Mouse (Mus musculus) testis, adult 2 months (tissue): ENCODE measurements around the gene Lamb1. TPM values are rescaled to one million over a fixed set of nuclear protein-coding genes. Genes with fewer than 3 reads are reported as not detected.

Source experiments
- H3K27ac ChIP-seq: fragments of 200-500 bp; 2 replicates; pipeline ENCODE4 v1.5.1; 2012; ENCODE audit warnings: low read depth, low read length; ENCODE audit not compliant: control insufficient read depth, insufficient read depth
- H3K27me3 ChIP-seq: fragments of 200-500 bp; 2 replicates; pipeline ENCODE4 v1.6.1; 2012; ENCODE audit warnings: mild to moderate bottlenecking, low read length, moderate library complexity; ENCODE audit not compliant: control insufficient read depth, insufficient read depth
- H3K36me3 ChIP-seq: fragments of 200-500 bp; 2 replicates; pipeline ENCODE4 v1.6.1; 2012; ENCODE audit warnings: mild to moderate bottlenecking, low read length; ENCODE audit not compliant: control insufficient read depth, insufficient read depth
- H3K4me1 ChIP-seq: fragments of 200-500 bp; 2 replicates; pipeline ENCODE4 v1.6.1; 2012; ENCODE audit warnings: low read length; ENCODE audit not compliant: control insufficient read depth, insufficient read depth
- H3K4me3 ChIP-seq: fragments of 200-500 bp; 2 replicates; pipeline ENCODE4 v1.5.1; 2012; ENCODE audit warnings: low read depth, mild to moderate bottlenecking, low read length, moderate library complexity, mixed read lengths; ENCODE audit not compliant: control insufficient read depth
- CTCF ChIP-seq: fragments of 200-500 bp; IDR thresholded peaks from 2 replicates; pipeline ENCODE4 v1.5.1; 2012; ENCODE audit warnings: low read depth, mild to moderate bottlenecking, inconsistent platforms, low read length, moderate library complexity; ENCODE audit not compliant: control insufficient read depth, insufficient read depth, insufficient replicate concordance
- POLR2A ChIP-seq: fragments of 200-500 bp; IDR thresholded peaks from 2 replicates; pipeline ENCODE4 v1.6.1; 2012; ENCODE audit warnings: low read depth, mild to moderate bottlenecking, inconsistent platforms, low read length, moderate library complexity; ENCODE audit not compliant: control insufficient read depth
- polyA plus RNA-seq: library from polyadenylated mRNA; depleted of rRNA; stranded (reverse); fragments of >200 nt; gene quantifications from 2 replicates; pipeline ENCODE4 v1.2.3, GENCODE M21; 2012

Lamb1 gene
- polyA plus RNA-seq, 1 experiment = 3.8 TPM

DNA sequence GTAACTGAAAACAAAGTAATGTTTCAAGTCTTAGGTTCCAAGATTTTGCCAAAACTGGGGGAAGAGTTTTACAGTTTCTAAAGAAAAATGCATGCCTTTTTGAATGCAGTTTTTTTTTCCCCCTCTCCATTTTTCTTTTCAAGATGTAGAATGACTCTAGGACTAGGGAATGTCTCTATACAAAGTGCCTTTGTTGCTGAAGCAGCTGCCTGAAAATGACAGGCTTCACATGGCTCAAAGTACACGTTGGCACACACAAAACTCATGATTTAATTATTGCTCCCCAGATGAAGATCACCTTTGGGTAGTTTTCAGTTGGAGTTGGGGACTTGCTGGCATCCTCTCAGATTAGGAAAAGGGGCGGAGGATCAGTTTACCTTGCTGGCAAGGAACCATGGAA lies 7.8 kb downstream of the Lamb1 start:
- H3K36me3 ChIP-seq = no peaks in the 10 kb centered on the region
- no peaks in the 10 kb centered on the region for H3K27me3 ChIP-seq
- TF ChIP-seq CTCF (no peak), POLR2A (no peak)
- no peak overlapping the region for H3K27ac ChIP-seq
- H3K4me1 ChIP-seq = no peaks in the 10 kb centered on the region; the same call in 1 of the 2 replicates
- H3K4me3 ChIP-seq = no peak overlapping the region

DNA sequence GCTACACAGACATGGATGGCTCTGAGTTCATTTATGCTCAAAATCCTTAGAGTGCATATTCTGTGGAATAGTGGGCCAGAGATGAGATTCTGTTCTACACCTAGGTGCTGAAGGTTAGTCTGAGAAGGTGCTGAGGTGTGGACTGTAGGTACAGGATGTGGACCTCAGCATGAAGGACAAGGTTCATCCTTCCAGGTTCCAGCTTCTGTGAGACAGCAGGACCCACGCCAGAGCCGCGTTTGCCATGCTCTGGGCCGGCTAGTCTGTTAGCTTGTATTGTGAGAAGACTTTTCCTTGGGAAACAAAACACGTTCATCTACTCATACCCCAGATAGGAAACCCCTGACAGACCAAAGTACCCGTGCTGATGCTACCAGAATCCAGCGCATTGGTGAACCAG lies 8.6 kb downstream of the Lamb1 start:
- no peaks in the 10 kb centered on the region for H3K27me3 ChIP-seq

DNA sequence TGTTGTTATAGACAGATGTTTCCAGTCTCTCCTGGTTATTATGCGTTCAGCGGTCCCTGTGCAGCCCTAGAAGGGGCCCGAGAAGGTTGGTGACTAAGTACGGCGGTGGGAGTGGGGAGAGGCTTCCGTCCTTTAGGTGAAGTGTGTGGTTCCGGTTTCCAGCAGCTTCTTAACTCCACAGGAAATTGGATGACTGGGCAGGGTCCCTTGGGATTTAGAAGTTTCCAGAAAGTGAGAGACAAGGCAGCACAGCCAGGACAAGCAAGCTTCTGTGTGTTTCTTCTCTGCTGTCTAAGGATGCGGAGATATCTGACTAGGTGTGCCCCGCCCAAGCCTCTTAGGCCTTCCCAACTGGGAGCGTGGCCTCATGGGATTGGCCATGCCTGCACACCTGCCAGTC lies 10.4 kb downstream of the Lamb1 start:
- no peaks in the 10 kb centered on the region for H3K36me3 ChIP-seq
- no peak overlapping the region; the same call in 1 of the 2 replicates for H3K27ac ChIP-seq
- TF ChIP-seq POLR2A = no peak
- no peak for TF ChIP-seq CTCF

More for the DNA sequence above, 8.6 kb downstream of the Lamb1 start:
- no peak overlapping the region for H3K27ac ChIP-seq
- H3K36me3 ChIP-seq = no peaks in the 10 kb centered on the region
- no peak for TF ChIP-seq CTCF
- TF ChIP-seq POLR2A = no peak
- H3K4me3 ChIP-seq = no peak overlapping the region
- H3K4me1 ChIP-seq = no peaks in the 10 kb centered on the region; the same call in 1 of the 2 replicates

DNA sequence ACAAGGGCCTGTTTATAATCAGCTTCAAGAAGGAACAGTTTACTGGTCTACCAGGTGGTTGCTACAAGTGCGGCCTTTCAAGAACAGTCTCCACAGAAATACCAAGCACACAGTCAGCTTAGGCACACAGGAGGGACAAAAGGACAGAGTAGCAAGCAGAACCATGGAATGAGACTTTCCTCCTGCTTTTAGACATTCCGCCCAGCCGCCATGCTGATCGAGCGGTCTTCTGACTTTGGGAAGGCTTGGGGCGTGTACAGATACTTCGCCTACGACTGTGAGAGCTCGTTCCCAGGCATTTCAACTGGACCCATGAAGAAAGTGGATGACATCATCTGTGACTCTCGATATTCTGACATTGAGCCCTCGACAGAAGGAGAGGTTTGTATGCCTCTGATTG lies 13.2 kb downstream of the Lamb1 start:
- Histone ChIP-seq H3K36me3 (no peaks in the 10 kb centered on the region), H3K27me3 (no peaks in the 10 kb centered on the region), H3K4me3 (no peak overlapping the region), H3K4me1 (no peaks in the 10 kb centered on the region), H3K27ac (no peak overlapping the region)
- TF ChIP-seq POLR2A = no peak
- no peak for TF ChIP-seq CTCF

More for the DNA sequence above, 10.4 kb downstream of the Lamb1 start:
- Histone ChIP-seq H3K4me3 (no peak overlapping the region), H3K27me3 (no peaks in the 10 kb centered on the region), H3K4me1 (no peaks in the 10 kb centered on the region; the same call in 1 of the 2 replicates)

DNA sequence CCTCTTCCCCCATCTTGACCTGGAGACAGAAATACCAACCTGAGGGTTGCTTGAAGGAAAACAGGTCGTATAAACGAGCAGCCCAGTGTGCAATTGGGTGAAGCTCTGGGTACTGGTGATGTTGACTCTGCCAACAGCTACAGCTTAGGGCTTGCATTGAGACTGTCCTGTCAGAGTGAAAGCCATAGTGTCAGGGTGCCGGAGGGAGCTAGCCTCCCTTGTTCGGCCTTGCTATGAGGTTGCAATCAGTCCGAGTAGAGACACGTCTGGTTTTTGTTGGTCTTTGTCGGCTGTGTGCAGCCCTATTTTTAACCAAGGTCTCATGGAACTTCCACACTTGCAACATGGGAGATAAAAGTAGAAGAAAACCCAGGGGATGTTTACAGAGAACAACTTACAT lies 15.3 kb downstream of the Lamb1 start:
- Histone ChIP-seq H3K27me3 (no peaks in the 10 kb centered on the region), H3K36me3 (no peaks in the 10 kb centered on the region)

DNA sequence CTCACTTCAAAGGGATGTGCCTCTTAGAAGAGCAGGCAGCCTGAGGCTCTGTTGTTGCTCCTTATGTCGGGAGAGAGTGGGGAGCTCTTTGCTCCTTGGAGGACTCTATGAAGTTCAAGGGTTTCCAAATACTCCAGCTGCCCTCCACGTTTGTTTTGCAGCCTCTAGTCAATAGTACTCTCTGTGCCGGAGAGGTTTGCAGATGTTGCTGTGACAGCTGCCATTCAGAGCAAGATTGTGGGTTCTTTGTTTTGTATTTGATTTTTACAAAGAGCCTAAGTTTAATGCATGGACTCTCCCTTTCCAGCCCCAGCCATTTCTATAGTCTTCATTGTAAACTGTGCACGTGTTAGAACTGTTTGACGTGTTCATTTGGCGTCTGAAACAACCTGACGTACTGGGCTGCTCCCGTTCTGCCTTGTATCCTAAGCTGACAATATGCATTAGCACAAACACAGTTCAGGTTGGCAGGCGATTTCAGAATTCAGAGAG lies 16.1 kb downstream of the Lamb1 start:
- no peak for TF ChIP-seq POLR2A
- TF ChIP-seq CTCF = no peak
- Histone ChIP-seq H3K27ac (no peak overlapping the region), H3K36me3 (no peaks in the 10 kb centered on the region), H3K27me3 (no peaks in the 10 kb centered on the region), H3K4me1 (no peaks in the 10 kb centered on the region), H3K4me3 (no peak overlapping the region)

More for the DNA sequence above, 15.3 kb downstream of the Lamb1 start:
- Histone ChIP-seq H3K4me1 (no peaks in the 10 kb centered on the region), H3K4me3 (no peak overlapping the region), H3K27ac (no peak overlapping the region)
- TF ChIP-seq CTCF (no peak), POLR2A (no peak)

DNA sequence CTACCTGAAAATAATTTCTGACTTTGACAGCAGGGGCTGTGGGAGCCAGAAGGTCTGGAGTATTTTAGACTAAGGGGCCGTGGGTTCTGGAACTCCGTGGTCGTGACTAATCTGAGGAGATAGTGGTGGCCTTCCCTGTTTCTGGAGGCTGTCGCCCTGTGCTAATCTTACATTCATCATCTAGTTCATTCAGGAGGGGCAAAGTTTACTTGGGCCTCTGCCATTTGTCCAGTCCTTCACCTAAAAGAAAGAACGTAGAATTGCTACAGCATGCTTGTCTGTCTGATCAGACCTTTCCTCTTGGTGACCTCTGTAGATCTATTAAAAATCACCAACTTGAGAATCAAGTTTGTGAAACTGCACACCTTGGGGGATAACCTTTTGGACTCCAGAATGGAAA lies 17.2 kb downstream of the Lamb1 start:
- no peaks in the 10 kb centered on the region for H3K27me3 ChIP-seq
- no peak for TF ChIP-seq POLR2A
- TF ChIP-seq CTCF = no peak
- H3K4me1 ChIP-seq = no peaks in the 10 kb centered on the region
- no peak overlapping the region for H3K4me3 ChIP-seq
- H3K36me3 ChIP-seq = no peaks in the 10 kb centered on the region
- H3K27ac ChIP-seq = no peak overlapping the region

DNA sequence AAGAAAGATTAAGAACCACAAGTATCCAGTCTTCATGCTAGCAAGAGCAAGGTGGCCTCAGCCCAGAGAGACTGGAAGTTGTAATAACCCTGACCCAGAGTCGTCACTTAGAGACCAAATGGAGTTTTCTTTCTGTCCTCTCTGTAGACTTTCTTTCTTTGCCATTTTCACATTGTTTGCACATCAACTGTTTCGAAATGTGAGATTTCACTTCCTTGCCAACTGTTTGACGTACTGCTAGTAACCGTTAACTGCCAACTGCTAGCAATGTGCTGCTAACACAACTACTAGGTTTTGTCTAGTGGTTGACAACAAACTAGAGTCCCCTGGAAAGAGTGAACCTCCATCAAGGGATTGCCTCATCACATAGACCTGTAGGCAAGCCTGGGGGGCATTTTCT lies 18.1 kb downstream of the Lamb1 start:
- H3K4me3 ChIP-seq = no peak overlapping the region
- H3K4me1 ChIP-seq = no peaks in the 10 kb centered on the region
- TF ChIP-seq CTCF (no peak), POLR2A (no peak)
- no peak overlapping the region for H3K27ac ChIP-seq
- no peaks in the 10 kb centered on the region for H3K27me3 ChIP-seq
- no peaks in the 10 kb centered on the region for H3K36me3 ChIP-seq
